Mouse (Mus musculus): ENCODE measurements at regions not wholly inside any gene's neighbourhood (a gene's known extent, or its start where the extent isn't known, plus 50 kb on each side); places are given as distances from the start of the nearest gene placed in this dataset.
"Not testable (repeated sequence)": the region's sequence is repeated elsewhere in the genome, so short reads cannot be mapped to it uniquely, and the experiment has no call there.

- no peak overlapping the region for H3K9ac ChIP-seq (ENCODE audit: low read length)
- no peak overlapping the region for H3K27ac ChIP-seq (ENCODE audit: low read depth, low read length)
- H3K27me3 ChIP-seq (ENCODE audit: control insufficient read depth, insufficient read depth, low read length) = no peaks in the 10 kb centered on the region
- no peak overlapping the region for H3K4me2 ChIP-seq (ENCODE audit: low read depth, low read length, severe bottlenecking)
- 0 out of 2 replicates have a peak, but pooled peaks have one; percentile 42 for ATAC-seq (replicated peaks; ENCODE audit: low FRiP score)
- no peak for DNase-seq (ENCODE audit: low spot score)
- H3K4me3 ChIP-seq (ENCODE audit: low read depth, low read length) = no peak overlapping the region
- H3K36me3 ChIP-seq (ENCODE audit: control insufficient read depth, insufficient read depth, low read length) = no peaks in the 10 kb centered on the region
- 41% methylated on average over 7 of the region's 7 CpGs for WGBS
- H3K4me1 ChIP-seq (replicated peaks; ENCODE audit: control insufficient read depth, insufficient read depth, low read length) = 0 out of 2 replicates have a peak, but pooled peaks cover 2% of the 10 kb centered on the region
- no peaks in the 10 kb centered on the region for H3K9me3 ChIP-seq (ENCODE audit: control insufficient read depth, low read length)
Measured at GRCm38 (mm10) chr8:96488741-96489453, 600.5 kb upstream of the Got2 start.

GRCm38 (mm10) chr8:96455915-96456314, 567.6 kb upstream of the Got2 start:
- Histone ChIP-seq H3K9me3 (ENCODE audit: control insufficient read depth, low read length) (no peaks in the 10 kb centered on the region), H3K27me3 (ENCODE audit: control insufficient read depth, insufficient read depth, low read length) (no peaks in the 10 kb centered on the region; the same call in 1 of the 2 replicates), H3K4me3 (ENCODE audit: low read depth, low read length) (no peak overlapping the region), H3K36me3 (ENCODE audit: control insufficient read depth, insufficient read depth, low read length) (no peaks in the 10 kb centered on the region), H3K9ac (ENCODE audit: low read length) (no peak overlapping the region), H3K4me2 (ENCODE audit: low read depth, low read length, severe bottlenecking) (peak overlapping the region; percentile 40; the same call in 1 of the 2 replicates), H3K27ac (ENCODE audit: low read depth, low read length) (no peak overlapping the region), H3K4me1 (replicated peaks; ENCODE audit: control insufficient read depth, insufficient read depth, low read length) (peaks cover 9% of the 10 kb centered on the region)
- no peak for DNase-seq (ENCODE audit: low spot score)
- peak; percentile 18; the same call in 1 of the 2 replicates for ATAC-seq (replicated peaks; ENCODE audit: low FRiP score)
- WGBS = 20% methylated on average over 6 of the region's 6 CpGs

GRCm38 (mm10) chr8:96455336-96455735, 567.0 kb upstream of the Got2 start:
- DNase-seq (ENCODE audit: low spot score) = peak; percentile 55
- ATAC-seq (replicated peaks; ENCODE audit: low FRiP score) = peak; percentile 79
- H3K36me3 ChIP-seq (ENCODE audit: control insufficient read depth, insufficient read depth, low read length) = no peaks in the 10 kb centered on the region
- no peaks in the 10 kb centered on the region; the same call in 1 of the 2 replicates for H3K27me3 ChIP-seq (ENCODE audit: control insufficient read depth, insufficient read depth, low read length)
- no peak overlapping the region for H3K9ac ChIP-seq (ENCODE audit: low read length)
- no peak overlapping the region for H3K27ac ChIP-seq (ENCODE audit: low read depth, low read length)
- H3K4me3 ChIP-seq (ENCODE audit: low read depth, low read length) = no peak overlapping the region
- no peaks in the 10 kb centered on the region for H3K9me3 ChIP-seq (ENCODE audit: control insufficient read depth, low read length)
- 4% methylated on average over 9 of the region's 9 CpGs for WGBS
- H3K4me1 ChIP-seq (replicated peaks; ENCODE audit: control insufficient read depth, insufficient read depth, low read length) = peaks cover 9% of the 10 kb centered on the region
- peak overlapping the region; percentile 40 for H3K4me2 ChIP-seq (ENCODE audit: low read depth, low read length, severe bottlenecking)

- Histone ChIP-seq H3K9me3 (ENCODE audit: control insufficient read depth, low read length) (no peaks in the 10 kb centered on the region), H3K9ac (ENCODE audit: low read length) (no peak overlapping the region), H3K36me3 (ENCODE audit: control insufficient read depth, insufficient read depth, low read length) (no peaks in the 10 kb centered on the region), H3K27ac (ENCODE audit: low read depth, low read length) (no peak overlapping the region), H3K4me2 (ENCODE audit: low read depth, low read length, severe bottlenecking) (no peak overlapping the region), H3K4me1 (replicated peaks; ENCODE audit: control insufficient read depth, insufficient read depth, low read length) (no peaks in the 10 kb centered on the region), H3K4me3 (ENCODE audit: low read depth, low read length) (no peak overlapping the region), H3K27me3 (ENCODE audit: control insufficient read depth, insufficient read depth, low read length) (no peaks in the 10 kb centered on the region)
- DNase-seq (ENCODE audit: low spot score) (no peak), ATAC-seq (replicated peaks; ENCODE audit: low FRiP score) (no peak)
- WGBS = 31% methylated on average over 1 of the region's 1 CpGs
Measured at GRCm38 (mm10) chr8:96429708-96430107, 541.4 kb upstream of the Got2 start.

- Histone ChIP-seq H3K9me3 (ENCODE audit: control insufficient read depth, low read length) (no peaks in the 10 kb centered on the region), H3K36me3 (ENCODE audit: control insufficient read depth, insufficient read depth, low read length) (no peaks in the 10 kb centered on the region), H3K4me3 (ENCODE audit: low read depth, low read length) (no peak overlapping the region), H3K27me3 (ENCODE audit: control insufficient read depth, insufficient read depth, low read length) (no peaks in the 10 kb centered on the region), H3K4me2 (ENCODE audit: low read depth, low read length, severe bottlenecking) (no peak overlapping the region), H3K4me1 (replicated peaks; ENCODE audit: control insufficient read depth, insufficient read depth, low read length) (no peaks in the 10 kb centered on the region), H3K27ac (ENCODE audit: low read depth, low read length) (no peak overlapping the region), H3K9ac (ENCODE audit: low read length) (no peak overlapping the region)
- DNase-seq (ENCODE audit: low spot score) = no peak
- no peak for ATAC-seq (replicated peaks; ENCODE audit: low FRiP score)
- WGBS = 76% methylated on average over 1 of the region's 1 CpGs
Measured at GRCm38 (mm10) chr8:96426900-96427299, 538.6 kb upstream of the Got2 start.

GRCm38 (mm10) chr8:96409601-96410000, 521.3 kb upstream of the Got2 start:
- 82% methylated on average over 1 of the region's 1 CpGs for WGBS
- Histone ChIP-seq H3K4me2 (ENCODE audit: low read depth, low read length, severe bottlenecking) (no peak overlapping the region), H3K9ac (ENCODE audit: low read length) (no peak overlapping the region), H3K9me3 (ENCODE audit: control insufficient read depth, low read length) (no peaks in the 10 kb centered on the region), H3K4me1 (replicated peaks; ENCODE audit: control insufficient read depth, insufficient read depth, low read length) (no peaks in the 10 kb centered on the region), H3K36me3 (ENCODE audit: control insufficient read depth, insufficient read depth, low read length) (no peaks in the 10 kb centered on the region), H3K27me3 (ENCODE audit: control insufficient read depth, insufficient read depth, low read length) (no peaks in the 10 kb centered on the region), H3K4me3 (ENCODE audit: low read depth, low read length) (no peak overlapping the region), H3K27ac (ENCODE audit: low read depth, low read length) (no peak overlapping the region)
- no peak for ATAC-seq (replicated peaks; ENCODE audit: low FRiP score)
- no peak for DNase-seq (ENCODE audit: low spot score)

- no peaks in the 10 kb centered on the region for H3K36me3 ChIP-seq (ENCODE audit: control insufficient read depth, insufficient read depth, low read length)
- DNase-seq (ENCODE audit: low spot score) (no peak), ATAC-seq (replicated peaks; ENCODE audit: low FRiP score) (no peak)
- H3K9ac ChIP-seq (ENCODE audit: low read length) = no peak overlapping the region
- H3K9me3 ChIP-seq (ENCODE audit: control insufficient read depth, low read length) = no peaks in the 10 kb centered on the region
- no peaks in the 10 kb centered on the region for H3K27me3 ChIP-seq (ENCODE audit: control insufficient read depth, insufficient read depth, low read length)
- H3K4me1 ChIP-seq (replicated peaks; ENCODE audit: control insufficient read depth, insufficient read depth, low read length) = no peaks in the 10 kb centered on the region
- H3K4me3 ChIP-seq (ENCODE audit: low read depth, low read length) = no peak overlapping the region
- no peak overlapping the region for H3K4me2 ChIP-seq (ENCODE audit: low read depth, low read length, severe bottlenecking)
- WGBS = 95% methylated on average over 15 of the region's 15 CpGs
- H3K27ac ChIP-seq (ENCODE audit: low read depth, low read length) = no peak overlapping the region
Measured at GRCm38 (mm10) chr8:96404549-96405145, 516.3 kb upstream of the Got2 start.

GRCm38 (mm10) chr8:96403669-96404068, 515.3 kb upstream of the Got2 start:
- H3K4me1 ChIP-seq (replicated peaks; ENCODE audit: control insufficient read depth, insufficient read depth, low read length) = no peaks in the 10 kb centered on the region
- no peaks in the 10 kb centered on the region for H3K9me3 ChIP-seq (ENCODE audit: control insufficient read depth, low read length)
- no peaks in the 10 kb centered on the region for H3K36me3 ChIP-seq (ENCODE audit: control insufficient read depth, insufficient read depth, low read length)
- WGBS = 79% methylated on average over 3 of the region's 3 CpGs
- H3K4me2 ChIP-seq (ENCODE audit: low read depth, low read length, severe bottlenecking) = no peak overlapping the region
- no peak overlapping the region for H3K4me3 ChIP-seq (ENCODE audit: low read depth, low read length)
- ATAC-seq (replicated peaks; ENCODE audit: low FRiP score) (no peak), DNase-seq (ENCODE audit: low spot score) (no peak)
- no peaks in the 10 kb centered on the region for H3K27me3 ChIP-seq (ENCODE audit: control insufficient read depth, insufficient read depth, low read length)
- no peak overlapping the region for H3K27ac ChIP-seq (ENCODE audit: low read depth, low read length)
- no peak overlapping the region for H3K9ac ChIP-seq (ENCODE audit: low read length)

- not testable (repeated sequence) for H3K4me2 ChIP-seq (ENCODE audit: low read depth, low read length, severe bottlenecking); DNase-seq (ENCODE audit: low spot score); H3K9me3 ChIP-seq (ENCODE audit: control insufficient read depth, low read length); H3K27me3 ChIP-seq (ENCODE audit: control insufficient read depth, insufficient read depth, low read length); ATAC-seq (replicated peaks; ENCODE audit: low FRiP score); H3K27ac ChIP-seq (ENCODE audit: low read depth, low read length); H3K36me3 ChIP-seq (ENCODE audit: control insufficient read depth, insufficient read depth, low read length); H3K4me3 ChIP-seq (ENCODE audit: low read depth, low read length); H3K9ac ChIP-seq (ENCODE audit: low read length); H3K4me1 ChIP-seq (replicated peaks; ENCODE audit: control insufficient read depth, insufficient read depth, low read length)
- WGBS = 89% methylated on average over 4 of the region's 4 CpGs
Measured at GRCm38 (mm10) chr8:96399381-96399780, 511.0 kb upstream of the Got2 start.
